22 mouse cellular contexts compared by ENCODE assay signal in genomic region chr13:116940761-116941160, GRCm38 (mm10).
DNase-seq lines count a peak whose midpoint lies in the region; ATAC-seq and TF ChIP-seq lines count a peak whose summit lies in the region.
"Had no signal": no experiment of that assay in that cellular context is flagged by ENCODE, and none has a peak within 500 bp of the region (broad histone marks: within the 10 kb centered on the region; RNA-seq: fewer than 3 reads in every experiment).

No protein-coding gene starts in this region.

- H3K9me3 ChIP-seq in kidney, embryonic 14.5 days (ENCODE audit: control insufficient read depth, low read length): no peaks in the 10 kb centered on the region; the same call in 1 of the 2 replicates
- H3K9me3 ChIP-seq: embryonic facial prominence, embryonic 13.5 days; forebrain, embryonic 10.5 days; heart, embryonic 12.5 days; hindbrain, embryonic 10.5 days had no signal

- peaks cover 24% of the 10 kb centered on the region for H3K4me1 ChIP-seq in kidney, adult 2 months (ENCODE audit: control insufficient read depth, insufficient read depth, low read length)
- peaks cover 17% of the 10 kb centered on the region for H3K4me1 ChIP-seq in kidney, embryonic 14.5 days (ENCODE audit: control insufficient read depth, insufficient read depth, low read length)

- H3K4me3 ChIP-seq in kidney, adult 2 months (ENCODE audit: insufficient read depth, low read depth, low read length): no peak overlapping the region
- no peak overlapping the region for H3K4me3 ChIP-seq in kidney, embryonic 14.5 days (ENCODE audit: low read length)
- H3K4me3 ChIP-seq: embryonic facial prominence, embryonic 13.5 days; erythroblast, embryonic 14.5 days; forebrain, embryonic 10.5 days; gastrocnemius, adult 2 months; heart, embryonic 12.5 days; hindbrain, embryonic 10.5 days had no signal

- TF ChIP-seq POLR2A in kidney, adult 2 months (IDR thresholded peaks at IDR 0.05; ENCODE audit: low read depth, low read length): no peak

- H3K9ac ChIP-seq in kidney, embryonic 14.5 days (ENCODE audit: low read depth, low read length): no peak overlapping the region
- H3K9ac ChIP-seq: embryonic facial prominence, embryonic 13.5 days; heart, embryonic 12.5 days had no signal

- no peaks in the 10 kb centered on the region for H3K27me3 ChIP-seq in kidney, adult 2 months (replicated peaks; ENCODE audit: control insufficient read depth, insufficient read depth, low read length)
- no peaks in the 10 kb centered on the region for H3K27me3 ChIP-seq in kidney, embryonic 14.5 days (ENCODE audit: control insufficient read depth, insufficient read depth, low read length)
- H3K27me3 ChIP-seq: CH12.LX; embryonic facial prominence, embryonic 13.5 days; heart, embryonic 12.5 days; Patski had no signal

- 53% methylated on average over 7 of the region's 7 CpGs for whole genome bisulfite sequencing in kidney, adult 2 months
- WGBS in kidney, embryonic 14.5 days: 79% methylated on average over 7 of the region's 7 CpGs

- peak; percentile 44 for DNase-seq in kidney, adult 18-20 months
- DNase-seq in kidney, postnatal 4 days: no peak
- peak; percentile 85 for DNase-seq in kidney, adult 2 months
- DNase-seq in kidney, postnatal 14 days: peak; percentile 34
- no peak for DNase-seq in ovary, postnatal 14 days (ENCODE audit: low spot score)
- DNase-seq in ovary, postnatal 36 days (ENCODE audit: low spot score): no peak
- no peak for DNase-seq in cerebellum, adult 9-10 months
- DNase-seq: adrenal gland, postnatal 14 days; cerebellum, adult 11-12 months; cerebellum, adult 9-11 months; cerebellum, postnatal 36 days; gastrocnemius, adult 2 months; gastrocnemius, postnatal 25 days had no signal

- H3K36me3 ChIP-seq in kidney, adult 2 months (ENCODE audit: control insufficient read depth, insufficient read depth, low read length): no peaks in the 10 kb centered on the region
- H3K36me3 ChIP-seq in kidney, embryonic 14.5 days (ENCODE audit: control insufficient read depth, insufficient read depth, low read length): no peaks in the 10 kb centered on the region
- H3K36me3 ChIP-seq: embryonic facial prominence, embryonic 13.5 days; forebrain, embryonic 10.5 days; heart, embryonic 12.5 days; hindbrain, embryonic 10.5 days had no signal

- H3K4me2 ChIP-seq in kidney, embryonic 14.5 days (replicated peaks; ENCODE audit: low read depth, low read length): no peak overlapping the region
- H3K4me2 ChIP-seq: embryonic facial prominence, embryonic 13.5 days; heart, embryonic 12.5 days had no signal

- peak overlapping the region; percentile 100 for H3K27ac ChIP-seq in kidney, adult 2 months (ENCODE audit: insufficient read depth, low read depth, low read length)
- peak overlapping the region; percentile 38; the same call in 1 of the 2 replicates for H3K27ac ChIP-seq in kidney, embryonic 14.5 days (ENCODE audit: low read depth, low read length)
- H3K27ac ChIP-seq: embryonic facial prominence, embryonic 13.5 days; forebrain, embryonic 10.5 days; gastrocnemius, adult 2 months; hindbrain, embryonic 10.5 days had no signal

- TF ChIP-seq CTCF in kidney, adult 2 months (conservative IDR thresholded peaks at IDR 0.05; ENCODE audit: insufficient read depth, insufficient read length, low read depth, low read length): no peak

- ATAC-seq in kidney, embryonic 14.5 days (ENCODE audit: low FRiP score, low TSS enrichment): no peak
- ATAC-seq: activated CD4-positive, CD25-positive, alpha-beta regulatory T cell, adult 4 months had no signal

Comparison
In these comparisons a context has a peak if more than half of its experiments do, and no peak if none do; other contexts are left out.
1. DNase-seq: peak in kidney, adult 18-20 months (single experiment), kidney, adult 2 months (single experiment) and kidney, postnatal 14 days (single experiment); none in kidney, postnatal 4 days (0 of 2), ovary, postnatal 14 days (single experiment), ovary, postnatal 36 days (single experiment) and cerebellum, adult 9-10 months (single experiment).